In the genomic region with DNA sequence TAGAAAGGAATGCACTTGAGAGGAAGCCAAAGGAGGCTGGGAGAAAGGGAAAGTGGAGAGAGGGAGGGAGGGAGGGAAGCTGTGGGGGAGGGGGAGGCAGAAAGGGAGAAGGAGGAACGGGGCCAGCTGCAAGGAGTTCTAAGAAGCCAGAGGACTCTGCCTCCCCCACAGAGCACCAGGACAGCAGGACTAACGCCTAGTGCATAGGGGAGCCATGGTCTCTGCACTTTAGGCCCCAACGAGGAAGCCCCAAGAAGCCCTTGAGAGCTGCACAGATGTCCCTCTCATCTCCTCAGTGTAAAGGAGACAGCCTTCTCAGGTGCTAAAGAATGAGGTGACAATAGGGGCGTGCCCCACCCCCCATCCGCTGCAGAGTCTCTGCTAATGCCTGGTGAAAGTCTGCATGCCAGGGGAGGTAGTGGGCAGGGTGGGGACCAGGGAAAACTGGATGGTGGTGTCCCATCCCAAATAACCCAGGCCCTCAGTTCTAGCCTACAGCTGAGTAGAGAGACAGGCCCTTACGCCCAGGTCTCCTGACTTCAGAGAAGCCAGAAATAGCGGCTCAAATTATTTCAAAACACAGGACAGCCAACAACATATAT, we compare ENCODE assay signal across 8 mouse cellular contexts. TPM values are rescaled to one million over a fixed set of nuclear protein-coding genes. Genes with fewer than 3 reads are reported as not detected.
DNase-seq lines count a peak whose midpoint lies in the region; ATAC-seq and TF ChIP-seq lines count a peak whose summit lies in the region.

No protein-coding gene starts in this region.

- intact Hi-C loops in left cerebral cortex, adult 2 months (cut with DNase I) = no loop called here

- peak; percentile 60; the same call in 1 of the 2 replicates for TF ChIP-seq POLR2A in lung, adult 2 months (IDR thresholded peaks at IDR 0.05; ENCODE audit: borderline replicate concordance, extremely low read depth, low read depth, low read length)

- no peak for ATAC-seq in embryonic facial prominence, embryonic 12.5 days (ENCODE audit: insufficient number of reproducible peaks, insufficient read depth, low FRiP score, low TSS enrichment)
- ATAC-seq in monocyte, adult 5-6 weeks (replicated peaks; ENCODE audit: insufficient number of reproducible peaks, low FRiP score, low TSS enrichment, poor library complexity, severe bottlenecking) = no peak

- H3K4me2 ChIP-seq in embryonic facial prominence, embryonic 12.5 days (replicated peaks) = no peak overlapping the region

- no peaks in the 10 kb centered on the region for H3K9me3 ChIP-seq in embryonic facial prominence, embryonic 12.5 days

- no peaks in the 10 kb centered on the region for H3K27me3 ChIP-seq in embryonic facial prominence, embryonic 12.5 days

- TF ChIP-seq CTCF in lung, adult 2 months (IDR thresholded peaks at IDR 0.05; ENCODE audit: insufficient read depth, low read length) = no peak
- no peak for TF ChIP-seq CTCF in left cerebral cortex, adult 2 months (IDR thresholded peaks at IDR 0.05)

- peaks cover 22% of the 10 kb centered on the region for H3K4me1 ChIP-seq in lung, adult 2 months (ENCODE audit: control insufficient read depth, insufficient read depth, low read length)
- H3K4me1 ChIP-seq in embryonic facial prominence, embryonic 12.5 days = peaks cover 32% of the 10 kb centered on the region

- no peak overlapping the region for H3K9ac ChIP-seq in embryonic facial prominence, embryonic 12.5 days

- no peaks in the 10 kb centered on the region for H3K36me3 ChIP-seq in embryonic facial prominence, embryonic 12.5 days

- no peak for DNase-seq in lung, adult 2 months
- DNase-seq in lung, postnatal 25 days (ENCODE audit: low spot score) = no peak
- DNase-seq in heart, postnatal 4 days = peak; percentile 61
- DNase-seq in lung, postnatal 36 days = peak; percentile 65
- no peak for DNase-seq in layer of hippocampus, postnatal 14 days (ENCODE audit: low spot score in 2 of 2)
- no peak for DNase-seq in left cerebral cortex, adult 2 months (ENCODE audit: extremely low spot score in 1 of 2, low spot score in 2 of 2)

- H3K4me3 ChIP-seq in lung, adult 2 months (replicated peaks; ENCODE audit: extremely low read depth, low read depth, low read length) = peak overlapping the region; percentile 29
- no peak overlapping the region for H3K4me3 ChIP-seq in embryonic facial prominence, embryonic 12.5 days
- H3K4me3 ChIP-seq in left cerebral cortex, adult 2 months = no peak overlapping the region

- WGBS in lung, adult 2 months = 31% methylated on average over 7 of the region's 7 CpGs
- 29% methylated on average over 7 of the region's 7 CpGs for whole genome bisulfite sequencing in embryonic facial prominence, embryonic 12.5 days

- peak overlapping the region; percentile 77 for H3K27ac ChIP-seq in embryonic facial prominence, embryonic 12.5 days
- H3K27ac ChIP-seq in left cerebral cortex, adult 2 months = no peak overlapping the region

RNA-seq across cellular contexts. Expression of a gene that starts 10.4 kb away (rescaled TPM):
- polyA plus RNA-seq in lung, adult 2 months (2012; rRNA removed) = 105 and 162 TPM in 2 replicates
- polyA plus RNA-seq in embryonic facial prominence, embryonic 12.5 days (2016; fragmentation: Nextera tagmentation; extraction: Ambion mirVana) = 17.7 and 19.1 TPM in 2 replicates
- 10 to 100 TPM; 36.7 to 40.9 TPM for total RNA-seq in heart, postnatal 4 days (2021)
- not detected in 3 replicates for total RNA-seq in monocyte, adult 5-6 weeks (2017)
- total RNA-seq in layer of hippocampus, postnatal 14 days (2021) = 1 to 10 TPM; 1.3 to 2.1 TPM
- total RNA-seq in left cerebral cortex, adult 2 months (2021) = 1 to 10 TPM; 1.4 to 1.8 TPM

Comparison
In these comparisons a context has a peak if more than half of its experiments do, and no peak if none do; other contexts are left out.
1. DNase-seq: peak in heart, postnatal 4 days (single experiment) and lung, postnatal 36 days (single experiment); none in lung, adult 2 months (single experiment), lung, postnatal 25 days (single experiment), layer of hippocampus, postnatal 14 days (0 of 2) and left cerebral cortex, adult 2 months (0 of 2).
2. RNA of a gene that starts 10.4 kb away (total RNA-seq): 36.7 to 40.9 TPM in heart, postnatal 4 days; 1.3 to 2.1 TPM in layer of hippocampus, postnatal 14 days, 1.4 to 1.8 TPM in left cerebral cortex, adult 2 months and not detected in monocyte, adult 5-6 weeks; every median in the first group is over 10 times any median in the second.